Mouse (Mus musculus): Measurements from ENCODE around the gene Cacna1b.

Gene Cacna1b

GRCm38 (mm10) chr2:24562547-24563290 is 200.2 kb downstream of the Cacna1b start:
- ATAC-seq (ENCODE audit: insufficient number of reproducible peaks, low FRiP score, low TSS enrichment): no peak

DNA sequence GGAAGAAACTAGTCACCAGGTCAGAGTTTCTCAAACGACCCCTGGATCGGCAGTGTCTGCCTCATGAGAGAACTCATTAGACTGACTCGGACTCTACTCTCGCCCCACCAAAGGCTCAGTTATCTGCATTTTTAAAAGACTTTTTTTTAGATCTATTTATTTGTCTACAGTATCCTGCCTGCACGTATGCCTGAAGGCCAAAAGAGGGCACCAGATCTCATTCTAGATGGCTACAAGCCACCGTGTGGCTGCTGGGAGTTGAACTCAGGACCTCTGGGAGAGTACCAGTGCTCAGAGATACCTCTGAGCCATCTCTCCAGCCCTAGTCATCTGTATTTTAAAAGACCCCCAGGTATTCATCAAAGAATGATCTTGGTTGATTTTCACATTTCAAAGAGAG is 201.0 kb downstream of the Cacna1b start:
- no peak for ATAC-seq (ENCODE audit: insufficient number of reproducible peaks, low FRiP score, low TSS enrichment)

DNA sequence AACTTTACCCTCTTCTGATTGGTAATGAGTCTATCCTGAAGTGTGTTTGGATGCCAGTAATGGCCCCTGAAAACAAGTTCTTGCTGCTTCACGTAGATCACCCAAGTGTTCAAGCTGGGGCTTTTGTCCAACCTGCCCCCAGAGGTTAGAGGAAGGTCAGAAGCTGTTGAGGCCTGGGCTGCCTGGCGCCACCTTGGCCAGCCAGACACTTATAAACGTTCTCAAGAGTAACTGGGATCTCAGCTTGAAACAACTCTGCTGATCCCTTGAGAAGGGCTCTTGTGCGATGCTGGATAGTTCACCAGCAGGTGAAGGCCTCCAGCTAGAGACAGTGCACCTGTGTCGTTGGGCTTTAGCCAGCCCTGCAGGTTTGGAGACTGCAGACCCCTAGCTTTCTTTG is 202.8 kb downstream of the Cacna1b start:
- ATAC-seq (ENCODE audit: insufficient number of reproducible peaks, low FRiP score, low TSS enrichment): no peak

- ATAC-seq (ENCODE audit: insufficient number of reproducible peaks, low FRiP score, low TSS enrichment): no peak
Observed at GRCm38 (mm10) chr2:24556347-24556746, 206.6 kb downstream of the Cacna1b start.

DNA sequence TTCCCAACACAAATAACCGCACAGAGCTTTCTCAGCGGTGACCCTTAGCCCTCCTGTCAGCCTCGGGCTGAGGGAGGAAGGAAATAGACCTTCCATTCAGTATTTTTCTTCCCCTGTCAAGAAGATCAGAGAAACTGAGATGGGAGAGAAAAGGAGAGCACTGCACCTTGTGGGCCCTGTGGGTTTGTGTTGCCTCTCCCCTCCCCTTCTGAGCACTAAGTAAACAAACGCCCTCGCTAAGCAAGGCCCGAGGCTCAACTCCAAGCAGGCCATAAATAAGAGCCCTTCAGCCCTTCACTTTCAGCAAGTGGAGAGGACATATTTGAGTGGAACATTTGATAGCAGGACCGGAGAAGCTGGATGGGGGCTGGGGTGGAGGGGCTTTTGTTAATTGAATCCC is 209.0 kb downstream of the Cacna1b start:
- ATAC-seq (ENCODE audit: insufficient number of reproducible peaks, low FRiP score, low TSS enrichment): no peak

Measured in cerebellum, adult (tissue).